27 mouse cellular contexts compared by ENCODE assay signal in the genomic region with DNA sequence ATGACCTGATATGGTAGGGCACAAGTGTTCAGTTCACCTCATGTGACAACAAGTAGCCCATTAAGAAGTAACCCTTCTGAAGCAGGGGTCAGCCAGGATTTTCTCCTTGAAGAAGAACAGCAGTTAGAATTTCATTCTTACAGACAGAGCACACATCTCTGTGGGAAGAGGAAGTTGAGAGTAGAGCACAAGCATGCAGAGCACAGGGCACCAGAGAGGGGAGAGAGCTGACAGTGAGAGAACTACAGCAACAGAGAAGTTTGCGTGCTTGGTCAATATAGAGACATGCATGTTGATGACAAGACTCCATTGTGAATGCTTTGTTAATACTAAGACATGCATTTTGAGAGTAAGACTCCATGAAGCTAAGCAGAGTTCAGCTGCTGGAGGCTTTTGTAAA.
"Had no signal": no experiment of that assay in that cellular context is flagged by ENCODE, and none has a peak within 500 bp of the region (broad histone marks: within the 10 kb centered on the region; RNA-seq: fewer than 3 reads in every experiment).

No protein-coding gene starts in this region.

- H3K36me3 ChIP-seq: heart, embryonic 10.5 days; heart, embryonic 13.5 days; heart, embryonic 15.5 days; hindbrain, embryonic 10.5 days; hindbrain, embryonic 12.5 days; intestine, embryonic 15.5 days; limb, embryonic 10.5 days; limb, embryonic 12.5 days; liver, embryonic 13.5 days; liver, embryonic 15.5 days had no signal

- H3K4me3 ChIP-seq: heart, embryonic 10.5 days; heart, embryonic 13.5 days; heart, embryonic 15.5 days; hindbrain, embryonic 10.5 days; hindbrain, embryonic 12.5 days; intestine, embryonic 15.5 days; limb, embryonic 10.5 days; limb, embryonic 12.5 days; liver, embryonic 13.5 days; liver, embryonic 15.5 days had no signal

- H3K27ac ChIP-seq: heart, embryonic 10.5 days; heart, embryonic 13.5 days; heart, embryonic 15.5 days; hindbrain, embryonic 10.5 days; hindbrain, embryonic 12.5 days; hindbrain, embryonic 14.5 days; intestine, embryonic 15.5 days; limb, embryonic 10.5 days; limb, embryonic 12.5 days; liver, embryonic 13.5 days; liver, embryonic 15.5 days had no signal

- DNase-seq: gastrocnemius, postnatal 14 days; gastrocnemius, postnatal 36 days; heart, adult 11 months; heart, postnatal 14 days; heart, postnatal 36 days; kidney, adult 18-20 months; kidney, adult 8-10 months; kidney, postnatal 10 days; kidney, postnatal 25 days; kidney, postnatal 4 days; layer of hippocampus, adult 9-11 months; layer of hippocampus, postnatal 36 days; liver; liver, embryonic 13.5 days had no signal

- ATAC-seq: hindbrain, embryonic 16.5 days; inflammation-experienced regulatory T-cells, adult 6 months; intestine, embryonic 15.5 days; intestine, postnatal 0 days had no signal

- H3K9ac ChIP-seq: heart, embryonic 13.5 days; heart, embryonic 15.5 days; hindbrain, embryonic 12.5 days; hindbrain, embryonic 14.5 days; intestine, embryonic 15.5 days; limb, embryonic 12.5 days; liver, embryonic 13.5 days; liver, embryonic 15.5 days had no signal

- H3K4me1 ChIP-seq: heart, embryonic 10.5 days; heart, embryonic 13.5 days; heart, embryonic 15.5 days; hindbrain, embryonic 10.5 days; hindbrain, embryonic 12.5 days; intestine, embryonic 15.5 days; limb, embryonic 10.5 days; limb, embryonic 12.5 days; liver, embryonic 15.5 days had no signal

- H3K27me3 ChIP-seq: heart, embryonic 13.5 days; heart, embryonic 15.5 days; hindbrain, embryonic 12.5 days; intestine, embryonic 15.5 days; limb, embryonic 12.5 days; liver, embryonic 13.5 days; liver, embryonic 15.5 days had no signal
